Mouse (Mus musculus) G1E-ER4 (cell line): ENCODE measurements around the gene Hoxd3. TPM values are rescaled to one million over a fixed set of nuclear protein-coding genes. Genes with fewer than 3 reads are reported as not detected.

Experiments
- GATA1 ChIP-seq: IDR thresholded peaks from one replicate; pipeline ENCODE4 v1.8.0; 2012; ENCODE audit warnings: low read length, inconsistent platforms
- polyA plus RNA-seq: library from polyadenylated mRNA; stranded (reverse); fragments of >175 nt; gene quantifications from 2 replicates; pipeline ENCODE4 v1.2.3, GENCODE M21; 2012

Gene Hoxd3
- polyA plus RNA-seq, 1 experiment: not detected

GRCm38 (mm10) chr2:74735851-74736687, 24.3 kb downstream of the Hoxd3 start:
- TF ChIP-seq GATA1: no peak

GRCm38 (mm10) chr2:74736688-74737577, 25.2 kb downstream of the Hoxd3 start:
- TF ChIP-seq GATA1: no peak

GRCm38 (mm10) chr2:74737578-74738070, 25.9 kb downstream of the Hoxd3 start:
- TF ChIP-seq GATA1: no peak

GRCm38 (mm10) chr2:74738623-74739475, 27.1 kb downstream of the Hoxd3 start:
- no peak for TF ChIP-seq GATA1

- no peak for TF ChIP-seq GATA1
Observed at GRCm38 (mm10) chr2:74739476-74739800, 27.7 kb downstream of the Hoxd3 start.

- TF ChIP-seq GATA1: no peak
Observed at GRCm38 (mm10) chr2:74739869-74740268, 28.1 kb downstream of the Hoxd3 start.

- TF ChIP-seq GATA1: no peak
Observed at GRCm38 (mm10) chr2:74740311-74741091, 28.8 kb downstream of the Hoxd3 start.

GRCm38 (mm10) chr2:74741252-74741978, 29.7 kb downstream of the Hoxd3 start:
- TF ChIP-seq GATA1: no peak

GRCm38 (mm10) chr2:74741979-74742277, 30.2 kb downstream of the Hoxd3 start:
- no peak for TF ChIP-seq GATA1

- no peak for TF ChIP-seq GATA1
Observed at GRCm38 (mm10) chr2:74745540-74746297, 34.0 kb downstream of the Hoxd3 start.

- no peak for TF ChIP-seq GATA1
Observed at GRCm38 (mm10) chr2:74746298-74746921, 34.7 kb downstream of the Hoxd3 start.

- TF ChIP-seq GATA1: no peak
Observed at GRCm38 (mm10) chr2:74747006-74747405, 35.3 kb downstream of the Hoxd3 start.

GRCm38 (mm10) chr2:74747661-74748141, 36.0 kb downstream of the Hoxd3 start:
- TF ChIP-seq GATA1: no peak
